Mouse (Mus musculus) gastrocnemius, postnatal 14 days (tissue): ENCODE data around the gene Cldn10. TPM values are rescaled to one million over a fixed set of nuclear protein-coding genes. Genes with fewer than 3 reads are reported as not detected.

Experiments
- DNase-seq: peaks from one replicate; pipeline ENCODE4 v3.0.0; 2021; ENCODE audit warnings: mixed read lengths
- intact Hi-C: fragments of 180-260 bp; cut with DNase I; formaldehyde crosslinking; loops from one replicate; pipeline ENCODE4 v1.15.1; 2025; ENCODE audit warnings: low total_unique reads
- total RNA-seq, 2 experiments: library from RNA; stranded (reverse); gene quantifications; 2 replicates each; pipeline ENCODE4 v1.2.3; 2021

The Cldn10 gene
- total RNA-seq, 2 experiments from 2014 or later, result not detected

DNA sequence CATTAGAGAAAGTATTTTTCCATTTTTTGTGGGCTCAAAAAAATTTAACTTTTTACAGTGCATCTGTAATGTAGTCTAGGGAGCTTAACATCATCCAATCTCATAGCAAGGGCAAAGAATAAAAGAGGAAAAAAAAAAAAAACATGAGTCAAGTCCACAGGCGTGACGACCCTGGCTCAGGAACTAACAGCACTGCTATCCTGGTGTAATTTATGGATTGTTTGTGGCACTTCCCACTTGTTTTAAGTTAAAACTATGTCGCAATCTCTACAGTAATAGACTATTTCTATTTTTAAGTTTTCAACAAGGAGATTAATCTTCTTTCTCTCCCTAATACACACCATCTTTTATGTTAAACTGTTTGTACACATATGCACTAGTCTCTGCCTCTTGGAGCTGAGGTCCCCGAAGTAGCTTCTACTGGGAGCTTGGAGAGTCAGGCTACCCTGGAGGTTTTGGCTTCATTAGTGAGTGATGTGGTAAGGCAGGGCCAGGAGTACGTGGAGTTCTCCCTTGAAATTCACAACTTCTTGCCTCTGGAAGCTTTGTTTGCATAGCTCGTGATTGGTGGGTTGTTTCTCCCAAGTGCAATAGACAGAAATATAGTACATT, 63.9 kb downstream of the Cldn10 start:
- DNase-seq, result no peak
- intact Hi-C loops, result no loop called here

DNA sequence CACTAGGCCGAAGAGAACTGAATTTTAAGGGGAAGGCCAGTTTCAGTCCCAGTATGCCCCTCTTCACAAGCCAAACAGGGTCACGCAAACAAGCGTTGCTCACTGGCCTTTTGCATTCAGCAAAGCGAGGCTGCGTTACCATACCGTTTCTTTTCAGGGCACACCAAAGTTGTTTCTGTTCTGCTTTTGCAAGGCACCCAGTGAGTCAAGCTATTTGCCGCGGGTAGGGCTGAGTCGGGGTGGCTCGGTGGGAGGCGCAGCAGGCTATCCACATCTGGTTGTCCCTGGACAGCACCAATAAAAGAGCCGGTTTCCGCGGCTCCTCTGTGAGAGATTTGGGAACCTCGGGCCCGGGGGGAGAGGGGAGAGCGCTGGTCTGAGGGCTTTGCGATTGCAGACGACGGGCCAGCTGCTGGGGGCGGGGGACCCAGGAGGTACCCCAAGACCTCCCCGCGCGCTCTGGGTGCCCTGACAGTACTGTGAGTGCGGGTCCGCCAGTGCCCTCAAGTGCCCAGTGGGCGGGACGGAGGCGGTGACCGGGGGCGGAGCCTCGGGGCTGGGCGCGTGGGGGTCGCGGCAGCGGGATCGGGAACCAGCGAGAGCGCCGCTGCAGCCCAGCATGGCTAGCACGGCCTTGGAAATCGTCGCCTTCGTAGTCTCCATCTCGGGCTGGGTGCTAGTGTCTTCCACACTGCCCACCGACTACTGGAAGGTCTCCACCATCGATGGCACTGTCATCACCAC, 66.8 kb downstream of the Cldn10 start:
- intact Hi-C loops, result no loop called here
- DNase-seq, result peak; percentile 27

DNA sequence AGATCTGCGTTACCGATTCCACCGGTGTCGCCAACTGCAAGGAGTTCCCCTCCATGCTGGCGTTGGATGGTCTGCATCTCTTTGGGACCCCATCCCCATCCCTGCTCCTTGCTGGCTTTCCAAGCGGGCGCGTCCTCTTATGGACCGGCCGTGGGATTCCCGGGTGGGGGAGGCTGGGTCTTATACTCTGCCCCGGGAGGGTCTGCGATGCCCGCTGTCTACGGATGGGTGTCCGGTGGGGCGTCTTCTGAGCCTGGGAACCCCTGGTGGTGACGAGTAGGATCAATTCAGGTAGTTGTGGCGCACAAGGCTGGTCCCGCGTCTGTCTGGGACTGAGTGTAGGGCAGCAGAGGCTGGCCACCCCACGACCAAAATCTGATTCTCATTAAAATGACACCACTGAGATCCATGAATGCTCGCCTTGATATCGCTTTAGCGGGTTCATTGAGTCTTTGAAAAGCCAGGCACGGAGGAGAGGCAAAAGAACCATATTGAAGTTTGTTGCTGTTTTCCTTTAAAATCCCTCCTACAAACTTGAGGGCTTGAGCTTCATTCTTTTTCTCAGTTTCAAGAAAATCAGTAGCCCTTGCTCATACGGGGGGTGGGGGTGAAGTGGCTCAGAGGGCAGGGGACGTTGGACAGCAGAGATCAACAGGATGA, 67.6 kb downstream of the Cldn10 start:
- DNase-seq, result no peak
- intact Hi-C loops, result no loop called here

DNA sequence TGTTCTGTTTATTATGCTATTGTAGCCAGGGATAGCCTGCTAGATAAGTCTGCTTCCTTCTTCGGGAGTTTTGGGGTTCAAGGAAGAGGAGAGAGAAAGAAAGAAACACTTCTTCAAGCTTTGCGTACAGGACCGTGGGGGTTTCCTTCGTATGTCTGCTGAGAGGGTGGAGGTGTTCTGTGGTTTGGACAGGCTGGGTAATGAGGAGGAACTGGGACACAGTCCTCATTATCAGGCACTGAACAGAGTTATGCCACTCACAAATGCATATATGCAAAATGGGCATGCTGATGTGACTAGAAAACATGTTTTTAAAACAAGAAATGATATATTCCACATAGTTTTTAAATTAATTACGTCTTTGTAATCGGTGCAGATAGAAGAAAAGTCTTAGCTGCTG, 68.9 kb downstream of the Cldn10 start:
- DNase-seq, result no peak
- intact Hi-C loops, result no loop called here

DNA sequence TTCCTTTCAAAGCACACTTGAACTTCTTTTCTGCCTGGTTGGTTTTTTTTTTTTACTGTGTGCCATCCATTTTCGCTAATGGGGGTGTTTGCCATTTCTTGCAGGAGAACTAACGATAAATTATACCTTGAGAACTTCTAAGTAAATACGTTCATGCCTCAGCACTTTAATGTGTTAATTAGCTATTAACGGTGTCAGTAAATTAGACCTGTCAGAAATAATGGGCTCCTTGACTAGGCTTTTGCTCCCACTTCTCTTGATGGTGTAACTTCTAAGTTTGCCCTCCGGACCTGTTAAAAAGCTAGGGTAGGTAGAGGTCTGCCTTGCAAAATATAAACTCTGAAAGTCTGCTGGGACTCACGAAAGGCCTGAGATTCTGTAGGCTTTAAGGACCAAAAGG, 70.6 kb downstream of the Cldn10 start:
- no peak for DNase-seq
- intact Hi-C loops, result no loop called here

DNA sequence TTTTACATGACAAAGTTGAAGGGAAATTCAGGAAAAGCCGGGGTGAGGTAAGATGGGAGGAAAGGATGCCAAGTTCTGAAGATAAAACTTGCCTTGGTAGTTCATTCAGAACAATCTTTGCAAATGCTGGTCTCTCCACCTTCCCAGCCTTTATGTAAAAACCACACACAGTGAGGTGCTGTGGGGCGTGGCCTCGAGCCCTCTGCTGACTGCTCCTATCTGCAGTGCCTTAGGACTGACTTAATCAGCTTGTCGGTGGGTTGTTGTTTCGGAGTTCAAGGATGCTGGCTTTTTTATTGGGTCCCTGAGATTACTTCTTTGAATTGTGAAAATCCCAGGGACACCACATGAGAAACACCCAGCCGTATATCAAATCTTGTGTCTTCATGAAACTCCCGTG, 74.5 kb downstream of the Cldn10 start:
- intact Hi-C loops, result no loop called here
- DNase-seq, result no peak

DNA sequence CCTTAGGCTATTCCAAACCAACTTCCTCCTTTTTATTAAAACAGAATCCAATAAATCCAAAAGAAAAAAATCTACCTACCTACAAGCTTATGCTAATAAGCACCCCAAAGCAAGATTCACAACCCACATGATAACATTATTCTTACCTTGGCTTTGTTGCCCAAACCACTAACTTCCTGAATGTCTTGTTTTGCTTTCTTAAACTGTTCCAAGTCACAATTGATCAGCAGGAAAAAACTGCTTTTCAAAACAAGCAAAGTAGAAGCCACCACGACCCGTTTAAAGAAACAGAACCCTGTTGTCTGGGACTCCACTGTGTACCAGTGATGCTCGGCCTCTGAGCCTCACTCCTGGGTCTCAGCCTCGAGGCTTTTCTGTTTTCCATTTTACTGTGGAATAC, 77.2 kb downstream of the Cldn10 start:
- intact Hi-C loops, result no loop called here

DNA sequence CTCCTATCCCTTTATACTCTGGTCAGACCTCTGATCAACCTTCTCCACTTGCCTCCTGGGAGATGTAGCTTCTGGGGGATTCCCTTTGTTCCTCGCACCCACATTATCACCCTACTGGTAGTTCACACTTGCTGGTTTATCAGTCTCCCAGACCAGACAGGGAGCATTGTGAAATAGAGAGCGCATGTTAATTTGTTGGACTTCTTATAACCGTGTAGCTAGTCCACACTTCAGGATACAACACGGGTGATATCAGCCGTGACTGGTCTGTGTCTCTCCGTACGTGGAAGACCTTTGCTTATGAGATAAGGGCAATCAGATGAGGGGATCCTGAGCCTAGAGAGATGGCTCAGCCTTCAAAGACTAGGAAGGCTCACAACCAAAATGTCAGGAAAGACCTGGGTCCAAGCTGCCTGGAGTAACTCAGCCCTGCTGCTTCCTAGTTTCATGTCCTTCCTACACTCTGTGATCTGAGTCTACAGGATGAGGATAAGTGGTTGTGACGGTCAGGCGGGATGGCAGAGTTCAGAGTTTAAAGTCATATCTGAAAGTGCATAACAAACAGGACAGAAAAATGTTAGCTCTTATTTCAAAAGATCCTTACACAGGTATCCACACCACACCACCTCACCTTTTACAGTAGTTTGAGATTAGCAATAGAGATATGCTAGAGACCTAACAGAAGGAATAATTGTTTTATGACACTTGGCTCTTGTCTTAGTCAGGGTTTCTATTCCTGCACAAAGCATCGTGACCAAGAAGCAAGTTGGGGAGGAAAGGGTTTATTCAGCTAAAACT, 78.5 kb downstream of the Cldn10 start:
- DNase-seq, result no peak
- intact Hi-C loops, result no loop called here

More for the DNA sequence above, 77.2 kb downstream of the Cldn10 start:
- no peak for DNase-seq

DNA sequence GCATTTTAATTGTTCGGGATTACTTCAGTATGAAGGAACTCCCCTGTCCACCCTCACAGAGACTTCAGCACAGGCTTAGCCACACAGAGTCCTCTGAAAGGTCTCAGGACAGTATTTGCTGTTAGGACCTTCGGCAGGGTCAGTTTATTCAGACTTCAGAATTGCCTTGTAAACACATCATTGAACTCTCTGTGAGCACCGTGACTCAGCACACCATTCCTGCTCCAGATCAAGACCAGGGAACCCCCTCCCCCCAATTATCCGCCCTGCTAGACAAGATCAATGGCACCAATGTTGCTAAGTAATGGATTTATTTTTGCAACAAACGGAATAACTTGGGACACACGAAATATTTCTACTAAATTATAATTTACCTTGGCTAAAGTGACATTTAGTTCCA, 79.7 kb downstream of the Cldn10 start:
- DNase-seq, result no peak
- intact Hi-C loops, result no loop called here

DNA sequence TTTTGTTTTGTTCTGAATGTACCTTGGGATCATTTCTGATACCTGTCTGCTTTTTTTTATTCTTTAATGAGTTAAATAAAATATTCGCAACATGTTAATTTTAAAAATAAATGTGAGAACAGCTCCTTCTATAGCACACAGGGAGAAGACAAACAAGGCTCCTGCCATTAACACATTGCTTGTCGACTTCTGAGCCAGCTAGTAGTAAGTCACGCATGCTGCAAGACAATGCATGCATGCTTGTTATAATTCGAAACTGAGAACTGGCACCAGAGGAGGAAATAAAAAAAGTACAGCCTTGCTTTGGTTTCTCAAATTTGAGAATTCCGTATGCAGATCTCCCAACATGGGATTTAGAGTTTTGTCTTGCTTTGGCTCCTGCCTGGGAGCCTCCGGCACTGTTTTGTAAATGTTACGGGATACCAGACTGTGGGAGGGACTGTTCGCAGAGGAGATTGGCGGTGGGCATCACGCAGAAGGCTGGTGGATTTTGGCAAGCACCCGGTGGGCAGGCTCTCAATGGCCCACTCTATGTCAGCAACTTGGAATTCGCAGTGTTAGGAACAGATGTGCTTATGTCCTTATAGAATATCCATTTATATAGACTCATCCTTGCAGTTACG, 80.5 kb downstream of the Cldn10 start:
- intact Hi-C loops, result no loop called here
- DNase-seq, result no peak

DNA sequence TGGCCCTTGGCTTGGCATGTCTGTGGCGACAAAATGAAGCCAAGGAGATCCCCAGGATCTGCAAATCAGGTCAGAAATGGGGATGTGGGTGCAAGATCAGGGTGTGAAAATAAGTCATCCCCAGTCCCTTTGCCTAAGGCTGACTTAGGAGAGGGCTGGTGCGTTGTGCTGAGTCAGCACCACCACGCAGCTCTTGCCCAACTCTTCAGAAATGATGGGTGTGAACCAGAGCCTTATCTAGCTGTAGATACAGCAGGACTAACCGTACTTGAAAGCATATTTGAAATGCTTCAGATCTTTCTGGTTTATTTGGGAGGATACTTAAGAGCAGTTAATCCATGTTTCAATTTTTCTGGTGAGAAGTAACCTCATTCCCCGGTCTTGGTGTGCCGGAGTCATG, 82.0 kb downstream of the Cldn10 start:
- no peak for DNase-seq
- intact Hi-C loops, result no loop called here

DNA sequence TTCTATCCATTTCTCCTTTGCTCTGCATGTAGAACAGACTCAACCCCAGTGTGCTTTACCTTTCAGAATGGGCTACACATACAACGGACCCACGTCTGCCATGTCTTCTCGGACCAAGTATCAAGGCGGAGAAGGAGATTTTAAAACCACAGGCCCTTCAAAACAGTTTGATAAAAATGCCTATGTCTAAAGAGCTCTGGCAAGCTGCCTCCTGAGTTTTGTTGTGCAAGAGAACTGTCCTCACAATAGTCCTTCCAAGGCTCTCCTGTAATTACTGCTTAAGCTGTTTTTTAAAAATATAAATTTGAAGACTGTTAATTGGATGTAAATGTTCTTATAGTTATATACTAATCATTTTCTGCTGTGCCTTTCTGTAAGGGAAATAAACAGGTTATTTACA, 86.4 kb downstream of the Cldn10 start:
- no peak for DNase-seq
- intact Hi-C loops, result no loop called here

DNA sequence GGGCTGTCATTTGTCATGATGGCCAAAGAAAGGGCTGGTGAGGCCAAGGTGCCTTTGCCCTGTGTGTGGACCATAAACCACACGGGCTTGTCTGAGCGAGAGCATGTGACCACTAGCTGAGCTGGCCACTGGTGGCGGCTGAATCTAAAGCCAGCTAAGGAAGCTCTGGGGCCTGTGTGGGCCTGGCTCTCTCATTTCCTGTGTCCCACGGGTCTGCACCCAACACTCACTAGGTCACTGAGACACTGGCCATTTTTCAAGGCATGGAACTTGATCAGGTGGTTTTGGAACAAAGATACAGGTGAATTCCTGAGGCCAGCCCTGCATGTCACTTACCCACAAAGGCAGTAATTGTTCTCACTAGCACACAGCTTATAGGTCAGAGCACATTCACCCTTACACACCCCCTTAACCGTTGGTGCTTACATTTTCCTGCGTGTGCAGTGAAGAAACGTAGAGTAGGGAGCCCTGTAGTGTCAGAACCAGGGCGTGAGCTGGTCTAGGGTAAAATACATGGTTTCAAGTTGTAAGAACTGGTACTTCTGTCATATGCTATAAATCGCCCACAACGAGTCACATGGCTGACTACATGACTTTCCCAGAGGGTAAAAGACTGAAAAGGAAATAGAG, 87.2 kb downstream of the Cldn10 start:
- no peak for DNase-seq
- intact Hi-C loops, result no loop called here

DNA sequence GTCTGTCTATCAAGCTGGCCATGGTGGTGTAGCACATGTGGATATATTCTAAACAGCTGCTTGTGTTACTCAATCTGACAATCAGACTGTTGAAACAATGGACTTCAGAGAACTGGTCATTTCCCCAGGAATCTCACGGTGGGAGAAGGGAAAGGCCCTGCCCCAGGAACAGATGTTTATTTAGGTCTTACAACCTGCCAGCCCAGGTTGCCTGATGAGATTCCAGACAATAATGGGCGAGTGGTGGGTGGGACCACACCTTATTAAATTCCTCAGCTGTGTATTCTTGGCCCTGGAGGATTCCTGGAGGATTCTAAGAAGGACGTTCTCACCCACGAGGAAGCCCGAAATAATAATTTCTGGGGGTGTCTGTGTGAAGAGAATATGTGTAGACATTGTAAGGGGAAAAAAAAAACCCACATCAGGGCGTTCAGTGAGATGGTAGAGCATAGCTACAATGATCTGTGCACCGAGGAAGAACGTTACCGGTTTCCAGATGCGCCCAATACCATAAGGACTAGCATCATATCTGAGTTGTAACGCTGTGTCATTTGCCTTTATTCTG, 90.7 kb downstream of the Cldn10 start:
- intact Hi-C loops, result no loop called here
- no peak for DNase-seq

DNA sequence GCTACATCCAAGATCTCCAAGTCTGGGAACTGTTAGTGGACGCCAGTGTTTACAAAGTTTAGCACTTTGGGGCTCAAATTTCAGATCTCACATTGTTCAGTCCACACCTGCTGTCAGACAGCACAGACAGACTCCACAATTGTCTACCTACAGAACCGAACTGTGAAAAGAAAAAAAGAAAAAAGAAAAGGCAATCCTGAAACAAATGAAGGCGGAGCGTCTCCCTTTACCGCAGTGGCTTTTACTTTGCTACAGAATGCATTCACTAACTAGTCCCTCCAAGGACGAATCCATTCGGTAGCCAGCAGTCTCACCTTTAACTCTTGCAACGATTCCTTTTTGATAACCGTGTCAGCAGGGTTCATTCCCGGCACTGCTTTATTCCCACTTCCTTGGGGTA, 93.0 kb downstream of the Cldn10 start:
- DNase-seq, result no peak
- intact Hi-C loops, result no loop called here

DNA sequence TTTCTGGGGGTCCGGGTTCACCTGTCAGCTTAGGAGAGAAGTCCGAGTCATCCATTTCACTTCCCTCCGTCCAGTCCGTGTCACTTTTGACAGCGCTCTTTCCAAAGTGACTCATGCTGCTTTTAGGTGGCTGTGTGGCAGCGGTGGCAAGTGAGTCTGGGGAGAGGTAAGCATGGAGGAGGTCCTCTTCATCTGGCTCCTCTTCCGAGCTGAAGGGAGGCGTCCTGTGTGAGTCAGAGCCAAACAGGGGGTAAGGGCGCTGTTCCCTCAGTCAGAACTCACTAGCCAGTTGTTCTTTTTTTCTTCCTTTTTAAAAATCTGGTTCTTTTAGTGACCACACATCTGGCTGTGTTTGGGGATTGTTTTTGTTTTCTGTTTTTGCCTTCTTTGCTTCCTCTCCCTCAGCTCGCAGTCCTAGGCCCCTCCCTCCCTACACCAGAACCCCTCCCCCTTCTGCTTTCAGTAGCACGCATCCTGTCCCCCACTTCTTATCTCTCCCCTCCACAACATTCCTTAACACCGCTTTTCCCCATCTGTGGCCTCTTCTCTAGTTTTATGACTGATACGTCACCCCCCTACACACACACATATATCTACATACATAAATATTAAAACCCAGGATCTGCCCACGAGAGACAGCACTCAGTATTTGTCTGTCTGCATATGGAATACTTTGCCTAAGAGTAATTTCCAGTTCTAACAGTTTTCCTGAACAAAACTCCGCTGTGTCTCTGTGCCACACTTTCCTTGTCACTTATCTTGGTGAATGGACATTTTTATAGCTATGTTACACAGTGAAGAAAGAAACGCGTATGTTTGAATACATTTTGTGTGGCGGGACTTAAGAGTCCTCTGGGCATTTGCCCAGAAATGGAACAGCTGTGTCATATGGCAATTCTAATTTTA, 95.9 kb downstream of the Cldn10 start:
- no peak for DNase-seq
- intact Hi-C loops, result no loop called here

DNA sequence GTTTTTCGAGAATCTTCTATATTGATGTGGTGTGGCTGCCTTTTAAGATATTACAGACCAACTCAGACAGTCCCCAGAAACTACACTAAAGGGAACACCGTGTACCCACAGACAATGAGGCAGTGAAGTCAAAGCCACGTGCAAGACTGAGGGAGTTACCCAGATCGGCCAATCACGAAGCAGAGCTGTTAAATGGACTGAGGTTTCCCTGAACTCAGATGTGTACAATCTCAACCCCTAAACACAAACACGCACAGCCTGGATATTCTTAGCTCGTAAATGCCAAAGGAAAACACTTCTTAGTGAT, 96.5 kb downstream of the Cldn10 start:
- intact Hi-C loops, result no loop called here

DNA sequence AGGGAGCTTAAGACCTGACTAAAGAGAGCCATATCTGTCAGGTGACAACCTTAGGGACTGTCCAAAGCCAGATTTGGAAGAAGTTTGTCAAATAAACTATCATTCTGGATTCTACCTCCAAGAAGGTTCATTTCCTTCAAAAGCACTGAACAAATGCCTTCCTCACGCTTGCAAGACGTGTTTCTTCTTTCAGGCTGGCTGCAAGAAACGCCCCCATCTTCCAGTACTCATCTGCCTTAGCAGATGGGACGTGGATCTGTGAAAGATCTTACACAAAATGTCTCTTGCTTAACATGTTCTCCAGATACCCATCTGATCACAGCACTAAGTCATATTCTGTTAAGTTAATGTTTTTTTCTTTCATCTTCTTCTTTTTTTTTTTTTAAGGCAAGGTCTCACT, 102.4 kb downstream of the Cldn10 start:
- intact Hi-C loops, result no loop called here
- DNase-seq, result no peak

More for the DNA sequence above, 96.5 kb downstream of the Cldn10 start:
- no peak for DNase-seq
